Mouse (Mus musculus): ENCODE data around the gene Stpg4. TPM values are rescaled to one million over a fixed set of nuclear protein-coding genes. Genes with fewer than 3 reads are reported as not detected.

Gene Stpg4
- polyA plus RNA-seq, 1 experiment from 2014 or later = not detected

DNA sequence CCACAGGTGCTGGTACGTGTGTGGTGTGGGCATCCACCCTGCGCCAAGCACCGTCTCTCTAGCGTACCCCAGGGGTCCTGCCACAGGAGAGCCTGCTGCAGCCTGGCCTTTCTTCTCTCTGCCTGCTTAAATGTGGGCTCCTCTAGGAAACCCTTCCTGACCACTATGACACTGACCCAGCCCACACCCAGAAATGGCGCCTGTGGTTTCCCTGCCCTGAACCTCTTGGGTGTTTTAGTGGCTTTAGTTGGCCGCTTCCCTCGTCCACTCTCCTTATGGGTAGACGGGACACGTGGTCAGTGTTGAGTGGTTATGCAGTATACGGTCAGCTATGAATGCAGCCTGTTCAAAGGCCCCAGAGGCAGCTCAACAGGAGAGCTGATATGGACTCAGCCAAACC is 59.1 kb downstream of the Stpg4 start:
- 88% methylated on average over 10 of the region's 10 CpGs for WGBS
- H3K27ac ChIP-seq (replicated peaks) = peak overlapping the region; percentile 72

DNA sequence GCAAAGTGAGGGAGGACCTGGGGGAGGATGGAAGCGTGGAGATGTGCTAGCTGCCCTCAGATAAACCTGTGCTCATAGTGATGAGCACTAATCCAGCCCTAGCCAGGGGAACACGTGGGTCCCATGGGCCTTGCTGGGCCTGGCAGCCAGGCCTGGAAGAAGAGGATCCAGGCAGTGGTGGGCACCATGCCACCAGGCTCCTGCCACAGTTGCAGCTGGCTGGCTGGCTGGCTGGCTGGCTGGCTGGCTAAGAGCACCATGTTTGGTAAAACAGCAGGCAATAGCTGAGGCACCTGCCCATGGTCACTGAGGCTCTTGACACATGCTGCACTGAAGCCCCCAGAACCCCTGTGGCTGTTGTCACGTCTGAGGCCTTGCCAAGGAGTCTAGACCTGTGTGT is 59.9 kb downstream of the Stpg4 start:
- no peaks in the 10 kb centered on the region for H3K36me3 ChIP-seq
- 73% methylated on average over 3 of the region's 3 CpGs for WGBS
- no peaks in the 10 kb centered on the region for H3K9me3 ChIP-seq (replicated peaks)
- H3K27me3 ChIP-seq (ENCODE audit: low read depth, poor library complexity, severe bottlenecking) = no peaks in the 10 kb centered on the region
- H3K4me1 ChIP-seq = peaks cover 68% of the 10 kb centered on the region
- DNase-seq (ENCODE audit: low spot score) = no peak
- H3K4me3 ChIP-seq = no peak overlapping the region
- peak overlapping the region; percentile 72 for H3K27ac ChIP-seq (replicated peaks)

More for the DNA sequence above, 59.1 kb downstream of the Stpg4 start:
- Histone ChIP-seq H3K27me3 (ENCODE audit: low read depth, poor library complexity, severe bottlenecking) (no peaks in the 10 kb centered on the region), H3K4me1 (peaks cover 65% of the 10 kb centered on the region), H3K9me3 (replicated peaks) (no peaks in the 10 kb centered on the region), H3K4me3 (no peak overlapping the region), H3K36me3 (no peaks in the 10 kb centered on the region)
- DNase-seq (ENCODE audit: low spot score) = no peak

DNA sequence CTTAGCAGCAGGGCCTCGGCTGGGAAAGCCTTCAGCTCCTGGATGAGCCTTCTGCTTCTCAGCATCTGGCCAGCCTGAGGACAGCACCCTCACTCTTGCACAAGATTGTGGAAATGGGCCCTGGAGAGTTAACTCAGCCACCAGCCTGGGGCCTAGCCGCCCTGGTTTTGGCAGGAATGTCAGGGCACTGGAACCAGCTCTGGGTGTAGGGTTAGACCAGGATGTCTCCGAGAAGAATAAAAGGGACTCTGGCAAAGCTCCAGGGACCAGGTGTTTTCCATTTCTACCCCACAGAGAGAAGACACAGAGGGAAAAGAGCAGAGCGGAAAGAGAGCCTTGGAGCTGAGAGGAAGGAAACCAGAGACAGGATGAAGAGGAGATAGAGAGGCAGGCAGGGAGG is 60.3 kb downstream of the Stpg4 start:
- Histone ChIP-seq H3K4me1 (peaks cover 66% of the 10 kb centered on the region), H3K9me3 (replicated peaks) (no peaks in the 10 kb centered on the region), H3K27me3 (ENCODE audit: low read depth, poor library complexity, severe bottlenecking) (no peaks in the 10 kb centered on the region), H3K27ac (replicated peaks) (peak overlapping the region; percentile 72), H3K4me3 (no peak overlapping the region), H3K36me3 (no peaks in the 10 kb centered on the region)
- 44% methylated on average over 4 of the region's 4 CpGs for WGBS
- DNase-seq (ENCODE audit: low spot score) = no peak

DNA sequence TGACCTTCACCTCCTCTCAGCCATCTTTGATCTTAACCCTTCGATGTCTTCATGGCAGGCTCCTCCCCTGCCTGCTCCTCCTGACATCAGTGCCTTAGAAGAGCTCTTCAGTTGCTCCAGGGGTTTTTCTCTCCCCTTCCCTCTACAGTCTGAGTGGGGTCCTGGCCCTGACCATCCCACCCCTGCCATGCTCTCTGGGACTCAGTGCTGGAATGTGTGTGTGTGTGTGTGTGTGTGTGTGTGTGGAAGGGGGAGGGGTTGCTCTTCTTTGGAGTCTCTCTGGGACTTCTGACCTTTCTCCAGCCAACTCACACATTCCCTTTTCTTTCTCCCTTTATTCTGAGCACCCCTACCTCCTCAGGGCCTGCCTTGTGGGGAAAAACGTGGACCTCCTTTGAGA is 61.0 kb downstream of the Stpg4 start:
- peaks cover 68% of the 10 kb centered on the region for H3K4me1 ChIP-seq
- H3K36me3 ChIP-seq = no peaks in the 10 kb centered on the region
- H3K27me3 ChIP-seq (ENCODE audit: low read depth, poor library complexity, severe bottlenecking) = no peaks in the 10 kb centered on the region
- 20% methylated on average over 2 of the region's 2 CpGs for WGBS
- no peak overlapping the region for H3K4me3 ChIP-seq
- H3K9me3 ChIP-seq (replicated peaks) = no peaks in the 10 kb centered on the region
- no peak for DNase-seq (ENCODE audit: low spot score)
- peak overlapping the region; percentile 72; the same call in 1 of the 2 replicates for H3K27ac ChIP-seq (replicated peaks)

DNA sequence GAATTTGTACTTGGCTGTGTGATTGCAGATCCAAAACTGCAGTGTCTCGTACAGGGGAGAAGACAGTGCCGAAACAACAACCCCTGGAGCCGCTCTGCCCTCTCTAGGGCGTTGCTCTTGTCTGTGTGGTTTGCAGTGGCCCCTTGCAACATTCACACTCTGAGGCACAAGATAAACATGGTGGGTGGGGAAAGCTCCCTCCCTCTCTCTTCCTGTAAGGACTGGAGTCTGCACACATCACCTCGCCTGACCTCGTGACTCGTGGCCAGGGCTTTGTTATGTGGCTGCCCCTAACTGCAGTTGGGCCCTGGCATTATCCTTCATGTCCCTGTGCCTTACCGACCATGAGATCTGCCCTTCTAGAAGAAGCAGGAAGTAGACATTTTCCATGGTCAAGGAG is 62.3 kb downstream of the Stpg4 start:
- no peak for DNase-seq (ENCODE audit: low spot score)
- Histone ChIP-seq H3K27ac (replicated peaks) (peak overlapping the region; percentile 38; the same call in 1 of the 2 replicates), H3K4me1 (peaks cover 74% of the 10 kb centered on the region), H3K4me3 (no peak overlapping the region), H3K27me3 (ENCODE audit: low read depth, poor library complexity, severe bottlenecking) (no peaks in the 10 kb centered on the region), H3K9me3 (replicated peaks) (no peaks in the 10 kb centered on the region), H3K36me3 (no peaks in the 10 kb centered on the region)
- 67% methylated on average over 8 of the region's 8 CpGs for WGBS

DNA sequence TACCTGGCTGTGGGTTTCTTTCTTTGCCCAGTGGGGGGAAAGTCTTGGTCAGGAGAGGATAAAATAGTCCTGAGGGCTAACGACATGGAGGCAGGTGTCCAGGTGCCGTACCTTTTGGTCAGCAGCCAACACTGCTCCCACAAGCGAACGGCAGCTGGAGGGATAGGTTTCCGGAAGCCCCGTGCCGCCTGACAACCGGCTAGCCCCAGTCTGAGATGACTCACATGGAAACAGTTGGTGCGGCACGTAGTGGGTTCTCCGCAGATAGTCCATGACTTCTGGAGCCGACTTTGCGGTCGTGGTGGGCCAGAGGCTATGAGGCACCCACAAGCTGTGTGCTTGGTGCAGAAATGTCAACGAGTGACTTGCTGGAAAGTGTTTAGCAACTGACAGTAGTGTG is 63.4 kb downstream of the Stpg4 start:
- Histone ChIP-seq H3K4me1 (peaks cover 69% of the 10 kb centered on the region), H3K4me3 (no peak overlapping the region), H3K36me3 (no peaks in the 10 kb centered on the region), H3K27ac (replicated peaks) (no peak overlapping the region), H3K9me3 (replicated peaks) (no peaks in the 10 kb centered on the region), H3K27me3 (ENCODE audit: low read depth, poor library complexity, severe bottlenecking) (no peaks in the 10 kb centered on the region)
- 95% methylated on average over 15 of the region's 15 CpGs for WGBS
- DNase-seq (ENCODE audit: low spot score) = no peak

DNA sequence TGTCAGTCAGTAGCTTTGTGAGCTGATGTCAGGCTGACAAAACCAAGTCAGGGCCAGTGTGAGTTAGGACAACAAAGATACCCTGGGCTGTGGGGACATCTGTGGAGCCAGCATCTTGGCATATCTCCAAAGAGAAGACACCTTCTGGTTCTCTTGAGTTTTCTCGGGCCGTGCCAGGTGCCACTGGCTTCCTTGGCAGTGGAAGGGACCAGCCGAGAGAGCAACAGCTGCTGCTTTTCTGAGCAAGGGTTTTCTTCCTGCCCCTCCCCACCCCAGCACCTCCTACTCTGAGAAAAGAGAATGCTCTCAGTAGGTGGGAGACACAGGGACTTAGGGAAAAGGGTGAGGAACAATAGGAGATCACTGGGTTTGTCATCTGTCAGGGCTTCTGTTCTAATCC is 66.4 kb downstream of the Stpg4 start:
- Histone ChIP-seq H3K4me1 (peaks cover 49% of the 10 kb centered on the region), H3K4me3 (no peak overlapping the region), H3K27me3 (ENCODE audit: low read depth, poor library complexity, severe bottlenecking) (no peaks in the 10 kb centered on the region), H3K36me3 (no peaks in the 10 kb centered on the region), H3K27ac (replicated peaks) (peak overlapping the region; percentile 38), H3K9me3 (replicated peaks) (no peaks in the 10 kb centered on the region)
- DNase-seq (ENCODE audit: low spot score) = no peak
- 45% methylated on average over 3 of the region's 3 CpGs for WGBS

DNA sequence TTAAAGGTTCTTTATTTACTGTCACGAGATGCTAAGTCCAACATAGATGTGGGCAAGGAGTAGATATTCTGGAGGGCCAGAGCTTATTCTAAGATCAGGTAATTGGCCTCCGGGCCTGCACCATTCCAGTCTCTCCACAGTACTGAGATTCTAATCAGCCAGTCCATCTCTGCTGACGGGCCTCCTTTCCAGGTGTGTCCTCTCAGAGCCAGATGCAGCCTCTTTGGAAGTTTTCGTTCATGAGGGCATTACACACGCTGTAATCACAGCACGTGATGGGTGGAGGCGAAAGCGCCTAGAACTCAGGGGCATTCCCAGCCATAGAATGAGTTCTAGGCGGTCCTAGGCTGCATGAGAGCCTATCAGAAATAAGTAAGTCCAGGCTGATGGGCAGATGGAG is 70.0 kb downstream of the Stpg4 start:
- no peaks in the 10 kb centered on the region for H3K27me3 ChIP-seq (ENCODE audit: low read depth, poor library complexity, severe bottlenecking)
- no peaks in the 10 kb centered on the region for H3K36me3 ChIP-seq
- H3K4me3 ChIP-seq = no peak overlapping the region
- no peak for DNase-seq (ENCODE audit: low spot score)
- H3K27ac ChIP-seq (replicated peaks) = no peak overlapping the region
- no peaks in the 10 kb centered on the region for H3K9me3 ChIP-seq (replicated peaks)
- H3K4me1 ChIP-seq = peaks cover 57% of the 10 kb centered on the region
- WGBS = 92% methylated on average over 9 of the region's 9 CpGs

DNA sequence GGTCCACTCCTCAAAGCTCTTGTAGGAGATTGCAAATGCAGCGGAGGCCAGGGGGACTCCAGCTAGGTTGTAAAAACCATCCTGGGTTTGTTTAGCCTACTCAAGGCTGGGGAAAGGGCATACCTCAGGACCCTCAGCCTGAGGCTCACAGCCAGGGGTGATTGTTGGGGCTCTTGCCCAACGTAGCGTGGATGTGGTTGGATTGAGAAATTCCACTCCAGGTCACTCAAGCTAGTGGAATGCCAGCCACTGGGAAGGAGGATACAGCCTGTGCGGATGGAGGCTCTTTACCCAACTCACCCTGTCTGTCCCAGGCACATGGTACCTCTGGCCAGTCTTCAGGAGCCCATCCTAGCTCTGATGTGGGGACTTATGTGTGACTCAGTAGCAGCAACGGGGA is 71.3 kb downstream of the Stpg4 start:
- no peaks in the 10 kb centered on the region for H3K9me3 ChIP-seq (replicated peaks)
- H3K27me3 ChIP-seq (ENCODE audit: low read depth, poor library complexity, severe bottlenecking) = no peaks in the 10 kb centered on the region
- H3K4me1 ChIP-seq = peaks cover 63% of the 10 kb centered on the region
- no peak for DNase-seq (ENCODE audit: low spot score)
- WGBS = 84% methylated on average over 5 of the region's 5 CpGs
- H3K27ac ChIP-seq (replicated peaks) = peak overlapping the region; percentile 17; the same call in 1 of the 2 replicates
- no peaks in the 10 kb centered on the region for H3K36me3 ChIP-seq
- no peak overlapping the region for H3K4me3 ChIP-seq

DNA sequence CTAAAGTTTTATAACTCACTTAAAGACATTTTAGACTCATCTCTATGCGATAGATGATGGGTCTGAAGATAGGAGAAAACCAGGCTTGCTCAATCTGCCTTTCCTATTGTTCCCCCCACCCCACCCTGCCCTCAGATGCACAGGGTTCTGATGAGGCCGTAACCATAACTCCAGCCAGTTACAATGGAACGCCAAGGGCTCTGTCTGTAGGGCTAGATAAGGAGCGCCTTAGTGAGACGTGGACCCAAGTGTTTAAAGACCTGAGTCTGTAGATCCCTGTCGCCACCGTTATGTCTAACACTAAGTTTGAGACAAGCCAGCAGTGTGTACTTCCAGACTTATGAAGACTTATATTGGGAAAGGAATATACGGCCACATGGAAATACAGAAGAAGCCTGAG is 72.1 kb downstream of the Stpg4 start:
- H3K36me3 ChIP-seq = no peaks in the 10 kb centered on the region
- no peak overlapping the region for H3K27ac ChIP-seq (replicated peaks)
- H3K27me3 ChIP-seq (ENCODE audit: low read depth, poor library complexity, severe bottlenecking) = no peaks in the 10 kb centered on the region
- peaks cover 64% of the 10 kb centered on the region for H3K4me1 ChIP-seq
- H3K4me3 ChIP-seq = no peak overlapping the region
- no peak for DNase-seq (ENCODE audit: low spot score)
- WGBS = 90% methylated on average over 8 of the region's 8 CpGs
- H3K9me3 ChIP-seq (replicated peaks) = no peaks in the 10 kb centered on the region

DNA sequence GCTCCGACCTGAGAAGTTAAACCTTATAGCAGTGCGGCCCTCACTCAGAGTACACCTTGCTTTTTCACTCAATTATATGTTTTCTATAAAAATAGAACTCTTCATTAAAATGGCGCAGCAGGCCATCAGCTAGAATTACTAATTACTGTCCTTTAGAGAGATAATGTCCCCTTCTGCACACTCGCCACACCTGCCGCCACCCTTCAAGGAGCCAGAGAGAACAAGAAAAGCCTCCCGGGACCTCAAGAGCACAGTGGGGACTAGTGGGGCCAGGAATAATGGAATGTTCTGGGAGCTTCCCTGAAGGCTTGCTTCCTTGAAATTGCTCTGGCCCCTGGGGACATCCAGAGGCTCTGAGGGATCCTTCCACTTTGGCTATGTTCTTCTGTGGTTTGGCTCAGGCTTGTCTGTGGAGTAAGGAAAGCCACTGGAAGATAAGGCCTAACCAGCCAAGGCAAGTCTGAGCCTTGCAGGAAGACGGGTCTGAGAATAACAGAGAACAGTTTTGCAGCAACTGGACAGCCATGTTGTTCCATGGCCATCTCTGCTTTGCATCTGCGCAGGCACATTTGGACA is 73.7 kb downstream of the Stpg4 start:
- WGBS = 86% methylated on average over 8 of the region's 8 CpGs
- Histone ChIP-seq H3K4me1 (peaks cover 73% of the 10 kb centered on the region), H3K27ac (replicated peaks) (peak overlapping the region; percentile 68; the same call in 1 of the 2 replicates)

DNA sequence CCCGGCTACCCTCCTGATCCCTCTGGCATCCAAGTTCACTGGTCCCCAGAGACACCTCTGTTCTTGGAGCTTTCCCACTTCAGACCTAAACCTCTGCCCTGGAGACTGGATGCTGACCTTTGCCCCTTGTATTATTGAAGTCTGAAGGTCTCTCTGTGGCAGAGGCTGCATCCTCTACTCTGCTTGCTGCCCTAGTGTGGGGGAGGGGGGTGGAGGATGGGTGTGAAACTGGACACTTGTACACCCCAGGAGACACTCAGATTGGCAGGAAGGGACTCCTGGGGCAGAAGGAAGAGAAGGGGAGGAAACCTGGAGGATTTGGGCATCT is 74.7 kb downstream of the Stpg4 start:
- no peaks in the 10 kb centered on the region for H3K9me3 ChIP-seq (replicated peaks)
- DNase-seq (ENCODE audit: low spot score) = peak; percentile 55
- no peak overlapping the region for H3K4me3 ChIP-seq
- peak overlapping the region; percentile 68 for H3K27ac ChIP-seq (replicated peaks)
- no peaks in the 10 kb centered on the region for H3K36me3 ChIP-seq
- H3K4me1 ChIP-seq = peaks cover 79% of the 10 kb centered on the region
- WGBS = 5% methylated on average over 1 of the region's 1 CpGs
- H3K27me3 ChIP-seq (ENCODE audit: low read depth, poor library complexity, severe bottlenecking) = no peaks in the 10 kb centered on the region

More for the DNA sequence above, 73.7 kb downstream of the Stpg4 start:
- Histone ChIP-seq H3K36me3 (no peaks in the 10 kb centered on the region), H3K9me3 (replicated peaks) (no peaks in the 10 kb centered on the region), H3K27me3 (ENCODE audit: low read depth, poor library complexity, severe bottlenecking) (no peaks in the 10 kb centered on the region), H3K4me3 (no peak overlapping the region)
- no peak for DNase-seq (ENCODE audit: low spot score)

DNA sequence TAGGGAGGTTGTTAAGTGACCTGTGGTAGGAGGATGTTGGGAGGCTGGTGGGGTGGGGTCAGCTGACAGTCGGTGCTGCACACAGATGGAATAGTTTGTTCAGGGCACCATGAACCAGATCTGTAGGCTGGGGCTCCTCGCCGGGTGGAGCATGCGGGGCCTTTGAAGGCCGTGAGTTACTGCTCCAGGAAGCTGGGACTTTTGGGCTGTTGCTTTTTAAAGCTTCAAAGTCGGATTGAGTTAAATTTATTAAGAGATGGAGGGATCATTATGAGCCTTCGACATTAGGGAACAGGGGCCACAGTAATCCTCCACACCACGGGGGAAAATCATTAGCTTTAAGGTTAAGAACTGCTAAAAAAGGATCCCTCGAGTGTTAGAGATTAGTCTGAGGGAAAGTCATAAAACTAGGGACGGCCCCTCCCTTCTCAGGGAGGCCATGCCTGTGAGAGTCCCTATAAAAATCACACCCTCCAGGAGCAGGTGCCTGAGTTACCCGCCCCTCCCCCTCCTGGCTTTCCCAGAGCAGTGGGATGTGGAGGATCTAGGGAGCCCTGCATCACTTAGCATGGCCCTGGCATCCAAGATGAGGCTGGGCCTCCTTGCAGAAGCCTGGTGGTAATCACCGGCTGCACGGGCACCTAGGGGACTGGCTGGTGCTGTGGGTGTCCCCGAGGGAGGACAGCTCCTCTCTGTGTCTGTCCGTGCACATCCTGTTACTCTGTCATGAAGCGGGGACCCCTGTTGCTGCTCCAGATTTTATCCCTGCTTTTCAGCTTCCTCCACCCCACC is 75.2 kb downstream of the Stpg4 start:
- 28% methylated on average over 16 of the region's 16 CpGs for WGBS
- Histone ChIP-seq H3K36me3 (no peaks in the 10 kb centered on the region), H3K4me1 (peaks cover 74% of the 10 kb centered on the region), H3K9me3 (replicated peaks) (no peaks in the 10 kb centered on the region), H3K27ac (replicated peaks) (peak overlapping the region; percentile 68), H3K4me3 (no peak overlapping the region), H3K27me3 (ENCODE audit: low read depth, poor library complexity, severe bottlenecking) (no peaks in the 10 kb centered on the region)
- DNase-seq (ENCODE audit: low spot score) = no peak
